Mouse (Mus musculus) lung, adult 2 months (tissue): ENCODE measurements around the gene App.

Experiments used
- CTCF ChIP-seq: fragments of 200-500 bp; IDR thresholded peaks from 2 replicates; pipeline ENCODE4 v1.5.1; 2011; ENCODE audit warnings: mild to moderate bottlenecking, low read length, control low read depth; ENCODE audit not compliant: insufficient read depth
- POLR2A ChIP-seq: fragments of 200-500 bp; IDR thresholded peaks from 2 replicates; pipeline ENCODE4 v1.6.1; 2011; ENCODE audit warnings: low read depth, mild to moderate bottlenecking, control low read depth, low read length, borderline replicate concordance; ENCODE audit errors: extremely low read depth

DNA sequence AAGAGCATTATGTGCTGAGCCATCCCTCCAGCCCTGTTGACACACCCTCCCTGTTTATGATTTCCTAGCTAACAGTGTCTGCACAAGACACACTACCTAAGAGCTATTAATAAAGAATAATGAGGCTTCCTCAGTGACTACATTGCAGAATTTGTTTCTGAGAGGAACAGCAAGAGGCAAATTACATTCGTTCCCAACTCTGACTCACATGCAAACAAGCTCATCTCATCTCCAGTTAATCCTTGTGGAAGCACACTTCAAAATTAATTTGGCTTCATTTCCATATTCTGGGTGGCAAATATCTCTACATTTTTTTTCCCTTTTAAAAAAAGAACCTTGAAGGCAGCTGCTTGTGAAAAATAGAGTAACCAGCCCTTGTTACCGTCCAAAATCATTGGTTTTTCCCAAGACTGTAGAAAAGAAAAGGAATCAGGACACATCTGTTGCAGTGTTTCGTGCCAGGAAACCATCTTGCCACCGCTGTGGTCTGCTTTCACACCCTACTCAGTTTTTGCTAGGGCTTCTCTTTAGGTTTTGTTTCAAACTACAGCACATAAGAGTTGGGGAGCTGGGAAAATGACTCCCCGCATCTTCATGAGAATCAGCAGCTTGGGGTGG lies 171.5 kb downstream of the App start:
- no peak for TF ChIP-seq CTCF
- TF ChIP-seq POLR2A, result no peak
